Mouse (Mus musculus) lung, adult 2 months (tissue): Measurements from ENCODE around the gene Ppm1h.

Experiments
- CTCF ChIP-seq: fragments of 200-500 bp; IDR thresholded peaks from 2 replicates; pipeline ENCODE4 v1.5.1; 2011; ENCODE audit warnings: mild to moderate bottlenecking, low read length, control low read depth; ENCODE audit not compliant: insufficient read depth
- POLR2A ChIP-seq: fragments of 200-500 bp; IDR thresholded peaks from 2 replicates; pipeline ENCODE4 v1.6.1; 2011; ENCODE audit warnings: low read depth, mild to moderate bottlenecking, control low read depth, low read length, borderline replicate concordance; ENCODE audit errors: extremely low read depth

GRCm38 (mm10) chr10:122802218-122802617 is 123.7 kb downstream of the Ppm1h start:
- TF ChIP-seq CTCF, result no peak
- TF ChIP-seq POLR2A, result no peak
